Mouse (Mus musculus) MEL (cell line): ENCODE measurements around the gene Tsacc. TPM values are rescaled to one million over a fixed set of nuclear protein-coding genes. Genes with fewer than 3 reads are reported as not detected.

Source experiments
- DNase-seq: peaks from one replicate; pipeline ENCODE4 v3.0.0; 2011; ENCODE audit warnings: low read depth, low spot score
- H3K27ac ChIP-seq: 2 replicates; pipeline ENCODE4 v1.5.1; 2012; ENCODE audit warnings: low read depth, mild to moderate bottlenecking, control low read depth, low read length, moderate library complexity; ENCODE audit not compliant: control insufficient read depth
- H3K27me3 ChIP-seq, 2 experiments: fragments of 150-350 bp in 1 of 2; sonication (generic) in 1 of 2; 2 replicates each; pipeline ENCODE4 v1.6.1; 2012; ENCODE audit warnings: low read length in 2 of 2, mild to moderate bottlenecking in 2 of 2, improper control_type of control experiment in 1 of 2, moderate library complexity in 1 of 2; ENCODE audit not compliant: insufficient read depth in 2 of 2, control insufficient read depth in 1 of 2
- H3K36me3 ChIP-seq, 2 experiments: 2 replicates each; pipeline ENCODE4 v1.6.1; 2012 to 2014; ENCODE audit warnings: low read length in 2 of 2, improper control_type of control experiment in 1 of 2, inconsistent platforms in 1 of 2, mild to moderate bottlenecking in 1 of 2; ENCODE audit not compliant: insufficient read depth in 2 of 2, control insufficient read depth in 1 of 2
- H3K4me1 ChIP-seq, 2 experiments: fragments of 150-350 bp in 1 of 2; sonication (generic) in 1 of 2; 2 replicates each; pipeline ENCODE4 v1.6.1; 2012; ENCODE audit warnings: low read length in 2 of 2, improper control_type of control experiment in 1 of 2, mild to moderate bottlenecking in 1 of 2; ENCODE audit not compliant: insufficient read depth in 2 of 2, control insufficient read depth in 1 of 2
- H3K4me3 ChIP-seq, 2 experiments: fragments of 150-350 bp in 1 of 2; sonication (generic) in 1 of 2; 2 replicates each; pipeline ENCODE4 v1.5.1; 2012; ENCODE audit warnings: low read depth in 2 of 2, low read length in 2 of 2, mild to moderate bottlenecking in 2 of 2, moderate library complexity in 2 of 2, control low read depth in 1 of 2, improper control_type of control experiment in 1 of 2; ENCODE audit not compliant: control insufficient read depth in 1 of 2, insufficient read depth in 1 of 2
- H3K79me2 ChIP-seq: 2 replicates; pipeline ENCODE4 v1.6.1; 2012; ENCODE audit warnings: mild to moderate bottlenecking, low read length, moderate library complexity; ENCODE audit not compliant: control insufficient read depth, poor library complexity, insufficient read depth
- H3K9ac ChIP-seq: 2 replicates; pipeline ENCODE4 v1.6.1; 2012; ENCODE audit warnings: low read depth, mild to moderate bottlenecking, control low read depth, low read length, moderate library complexity; ENCODE audit not compliant: control insufficient read depth, poor library complexity, severe bottlenecking
- H3K9me3 ChIP-seq: fragments of 150-350 bp; sonication (generic); replicated peaks from 2 replicates; pipeline ENCODE4 v1.6.1; 2012; ENCODE audit warnings: mild to moderate bottlenecking, low read length, improper control_type of control experiment, moderate library complexity; ENCODE audit not compliant: insufficient read depth
- BHLHE40 ChIP-seq: IDR thresholded peaks from 2 replicates; pipeline ENCODE4 v1.6.1; 2012; ENCODE audit warnings: low read depth, mild to moderate bottlenecking, inconsistent platforms, low read length, improper control_type of control experiment, borderline replicate concordance
- CHD2 ChIP-seq: IDR thresholded peaks from 2 replicates; pipeline ENCODE4 v1.6.1; 2011; ENCODE audit warnings: low read length, improper control_type of control experiment
- CTCF ChIP-seq, 3 experiments: IDR thresholded peaks in 2 of 3; conservative IDR thresholded peaks in 1 of 3; 2 replicates each; pipeline ENCODE4 v1.5.1; 2011 to 2012; ENCODE audit warnings: low read length in 3 of 3, low read depth in 2 of 3, mild to moderate bottlenecking in 2 of 3, improper control_type of control experiment in 1 of 3, inconsistent platforms in 1 of 3, mixed read lengths in 1 of 3, moderate library complexity in 1 of 3; ENCODE audit not compliant: control insufficient read depth in 1 of 3, insufficient read depth in 1 of 3, poor library complexity in 1 of 3, severe bottlenecking in 1 of 3
- ELF1 ChIP-seq: IDR thresholded peaks from 2 replicates; pipeline ENCODE4 v1.6.1; 2014; ENCODE audit warnings: low read depth, mild to moderate bottlenecking, inconsistent platforms, low read length, improper control_type of control experiment, moderate library complexity
- EP300 ChIP-seq, 2 experiments: IDR thresholded peaks; 2 replicates each; pipeline ENCODE4 v1.6.1; 2011; ENCODE audit warnings: improper control_type of control experiment in 2 of 2, low read length in 2 of 2, low read depth in 1 of 2, mild to moderate bottlenecking in 1 of 2
- HCFC1 ChIP-seq: IDR thresholded peaks from 2 replicates; pipeline ENCODE4 v1.6.1; 2012; ENCODE audit warnings: low read depth, mild to moderate bottlenecking, inconsistent platforms, low read length, improper control_type of control experiment, moderate library complexity
- KAT2A ChIP-seq: conservative IDR thresholded peaks from 2 replicates; pipeline ENCODE4 v1.6.1; 2012; ENCODE audit warnings: low read depth, low read length, improper control_type of control experiment, inconsistent platforms
- MXI1 ChIP-seq: IDR thresholded peaks from 2 replicates; pipeline ENCODE4 v1.6.1; 2011; ENCODE audit warnings: mild to moderate bottlenecking, low read depth, low read length, improper control_type of control experiment
- MYB ChIP-seq: IDR thresholded peaks from 2 replicates; pipeline ENCODE4 v1.6.1; 2011; ENCODE audit warnings: mild to moderate bottlenecking, low read depth, low read length, improper control_type of control experiment
- POLR2A ChIP-seq, 2 experiments: IDR thresholded peaks; 2 replicates each; pipeline ENCODE4 v1.6.1; 2011 to 2012; ENCODE audit warnings: low read length in 2 of 2, mild to moderate bottlenecking in 2 of 2, control low read depth in 1 of 2, improper control_type of control experiment in 1 of 2, low read depth in 1 of 2, moderate library complexity in 1 of 2; ENCODE audit not compliant: control insufficient read depth in 1 of 2, insufficient read depth in 1 of 2, poor library complexity in 1 of 2
- POLR2AphosphoS2 ChIP-seq: IDR thresholded peaks from 2 replicates; pipeline ENCODE4 v1.6.1; 2011; ENCODE audit warnings: low read length, improper control_type of control experiment
- POLR2AphosphoS5 ChIP-seq: IDR thresholded peaks from 2 replicates; pipeline ENCODE4 v1.6.1; 2012; ENCODE audit warnings: low read depth, borderline replicate concordance, mild to moderate bottlenecking, inconsistent platforms, low read length, moderate library complexity, mixed read lengths
- RAD21 ChIP-seq: IDR thresholded peaks from 2 replicates; pipeline ENCODE4 v1.6.1; 2011; ENCODE audit warnings: mild to moderate bottlenecking, low read depth, low read length, improper control_type of control experiment
- SMC3 ChIP-seq: IDR thresholded peaks from 2 replicates; pipeline ENCODE4 v1.6.1; 2011; ENCODE audit warnings: low read depth, low read length, improper control_type of control experiment
- TAL1 ChIP-seq: IDR thresholded peaks from 2 replicates; pipeline ENCODE4 v1.6.1; 2012; ENCODE audit warnings: mild to moderate bottlenecking, inconsistent platforms, low read length, moderate library complexity, mixed read lengths
- TBP ChIP-seq: IDR thresholded peaks from 2 replicates; pipeline ENCODE4 v1.8.0; 2011; ENCODE audit warnings: low read depth, low read length, improper control_type of control experiment
- USF1 ChIP-seq: IDR thresholded peaks from 2 replicates; pipeline ENCODE4 v1.6.1; 2014; ENCODE audit warnings: low read depth, mild to moderate bottlenecking, inconsistent platforms, low read length, improper control_type of control experiment, moderate library complexity
- USF2 ChIP-seq, 2 experiments: IDR thresholded peaks; 2 replicates each; pipeline ENCODE4 v1.6.1; 2011 to 2012; ENCODE audit warnings: improper control_type of control experiment in 2 of 2, low read length in 2 of 2, borderline replicate concordance in 1 of 2, inconsistent platforms in 1 of 2, low read depth in 1 of 2, mild to moderate bottlenecking in 1 of 2; ENCODE audit not compliant: insufficient read depth in 1 of 2
- ZC3H11A ChIP-seq: IDR thresholded peaks from 2 replicates; pipeline ENCODE4 v1.6.1; 2012; ENCODE audit warnings: low read depth, mild to moderate bottlenecking, inconsistent platforms, low read length, improper control_type of control experiment
- ZMIZ1 ChIP-seq: IDR thresholded peaks from 2 replicates; pipeline ENCODE4 v1.6.1; 2012; ENCODE audit warnings: low read depth, mild to moderate bottlenecking, inconsistent platforms, low read length, improper control_type of control experiment, moderate library complexity
- ZNF384 ChIP-seq: IDR thresholded peaks from 2 replicates; pipeline ENCODE4 v1.6.1; 2012; ENCODE audit warnings: low read depth, mild to moderate bottlenecking, inconsistent platforms, low read length, improper control_type of control experiment
- polyA plus RNA-seq, 2 experiments: library from polyadenylated mRNA; stranded (reverse) in 1 of 2; unstranded in 1 of 2; fragments of >175 nt in 1 of 2; fragments of >200 nt in 1 of 2; gene quantifications; 2 replicates each; pipeline versions ENCODE4 v1.2.1 to v1.2.4; 2012; ENCODE audit warnings: low replicate concordance in 2 of 2, low read depth in 1 of 2; ENCODE audit not compliant: insufficient read length in 2 of 2, insufficient read depth in 1 of 2, missing spikeins in 1 of 2
- total RNA-seq: library from RNA; depleted of rRNA; stranded (reverse); fragments of 300-350 nt; gene quantifications from 2 replicates; pipeline ENCODE4 v1.2.3, GENCODE M21; 2012

The Tsacc gene
- total and polyA plus RNA-seq, 3 experiments = 34.1 to 41.1 TPM; not detected in 1

DNA sequence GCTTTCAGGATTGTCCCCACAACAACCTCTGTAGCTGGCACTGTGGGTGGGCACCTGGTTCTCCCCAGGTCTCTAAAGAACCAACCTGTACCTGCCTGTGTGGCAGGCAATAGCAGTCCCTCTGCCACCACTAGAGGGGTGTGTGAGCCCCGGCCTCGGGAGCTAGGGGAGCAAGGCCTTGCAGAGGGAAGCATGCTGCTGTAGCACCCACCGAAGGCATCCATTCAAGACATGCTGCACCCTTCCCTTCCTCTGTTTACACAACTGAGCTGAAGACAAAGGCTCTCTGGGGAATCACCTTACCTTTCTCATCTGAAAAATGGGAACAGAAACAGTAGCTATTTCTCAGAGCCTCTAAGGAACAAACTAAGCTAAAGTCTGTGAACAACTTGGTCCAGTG is 61.6 kb downstream of the Tsacc start:
- no peaks in the 10 kb centered on the region for H3K79me2 ChIP-seq
- no peak for TF ChIP-seq RAD21
- no peak for TF ChIP-seq ZMIZ1
- 0 out of 2 replicates have a peak, but pooled peaks have one; percentile 23 for TF ChIP-seq SMC3
- TF ChIP-seq POLR2A (IDR thresholded peaks at IDR 0.05; ENCODE audit: control insufficient read depth in 1 of 2, insufficient read depth in 1 of 2, low read depth in 1 of 2, low read length in 2 of 2, poor library complexity in 1 of 2) = no peak
- TF ChIP-seq POLR2AphosphoS2 = no peak
- no peak for TF ChIP-seq MXI1
- no peak for TF ChIP-seq ELF1
- TF ChIP-seq POLR2AphosphoS5 = no peak
- TF ChIP-seq CTCF (IDR thresholded peaks at IDR 0.05 in 2 of 3, conservative IDR thresholded peaks at IDR 0.05 in 1 of 3; ENCODE audit: control insufficient read depth in 1 of 3, insufficient read depth in 1 of 3, low read depth in 2 of 3, low read length in 3 of 3, poor library complexity in 1 of 3, severe bottlenecking in 1 of 3) = peak; percentile 54 to 74 (median 59)
- TF ChIP-seq EP300 (IDR thresholded peaks at IDR 0.05; ENCODE audit: low read depth in 1 of 2, low read length in 2 of 2) = no peak
- TF ChIP-seq BHLHE40 = no peak
- TF ChIP-seq TAL1 = no peak
- TF ChIP-seq TBP = no peak
- no peak for TF ChIP-seq HCFC1
- TF ChIP-seq USF1 = no peak
- TF ChIP-seq, all 39 proteins: peak for 2
- Histone ChIP-seq H3K27me3 (peaks cover 26 to 33% of the 10 kb centered on the region in 2 experiments), H3K4me3 (no peak overlapping the region), H3K36me3 (peaks cover 0 to 5% of the 10 kb centered on the region in 2 experiments; a peak in 1 of 4 replicates), H3K4me1 (peaks cover 0 to 5% of the 10 kb centered on the region in 2 experiments; a peak in 2 of 4 replicates), H3K9me3 (no peaks in the 10 kb centered on the region), H3K27ac (no peak overlapping the region), H3K9ac (no peak overlapping the region)
- DNase-seq = peak; percentile 47

DNA sequence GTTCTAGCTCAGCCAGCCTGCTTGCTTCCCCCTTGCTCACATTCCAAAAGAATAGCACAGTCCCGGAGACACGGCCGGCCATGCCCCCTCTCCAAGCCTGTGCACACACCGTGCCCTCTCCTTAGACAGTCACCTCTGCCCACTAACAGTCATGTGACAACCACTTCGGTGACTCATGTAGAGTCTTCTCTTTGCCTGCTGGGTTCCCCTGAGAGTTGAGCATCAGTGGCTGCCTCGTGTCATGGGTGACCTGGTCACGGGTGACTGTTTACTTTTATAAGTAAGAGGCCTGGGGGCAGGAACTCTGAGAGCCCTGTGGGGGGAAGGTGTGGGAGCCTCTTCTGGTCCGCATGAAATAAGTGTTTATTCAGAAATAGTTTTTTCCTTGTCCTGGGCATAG is 62.8 kb downstream of the Tsacc start:
- Histone ChIP-seq H3K36me3 (peaks cover 0 to 5% of the 10 kb centered on the region in 2 experiments; a peak in 1 of 4 replicates), H3K9me3 (no peaks in the 10 kb centered on the region), H3K27me3 (peaks cover 24 to 34% of the 10 kb centered on the region in 2 experiments), H3K4me1 (peaks cover 0 to 5% of the 10 kb centered on the region in 2 experiments; a peak in 2 of 4 replicates), H3K27ac (no peak overlapping the region), H3K4me3 (no peak overlapping the region), H3K79me2 (no peaks in the 10 kb centered on the region), H3K9ac (no peak overlapping the region)
- no peak for DNase-seq
- TF ChIP-seq POLR2AphosphoS2 (no peak), MYB (no peak), KAT2A (no peak), USF2 (IDR thresholded peaks at IDR 0.05; ENCODE audit: borderline replicate concordance in 1 of 2, insufficient read depth in 1 of 2, low read depth in 1 of 2, low read length in 2 of 2) (no peak), CHD2 (no peak), ZMIZ1 (no peak), ELF1 (no peak), ZNF384 (no peak), HCFC1 (no peak), MXI1 (no peak), SMC3 (no peak), USF1 (no peak), ZC3H11A (no peak)
